18 mouse cellular contexts compared by ENCODE assay signal in genomic region chr4:139088982-139089671, GRCm38 (mm10). TPM values are rescaled to one million over a fixed set of nuclear protein-coding genes. Genes with fewer than 3 reads are reported as not detected.
DNase-seq lines count a peak whose midpoint lies in the region; ATAC-seq lines count a peak whose summit lies in the region.
"Had no signal": no experiment of that assay in that cellular context is flagged by ENCODE, and none has a peak within 500 bp of the region (broad histone marks: within the 10 kb centered on the region; RNA-seq: fewer than 3 reads in every experiment).

No protein-coding gene starts in this region.

- H3K36me3 ChIP-seq in kidney, embryonic 16.5 days (ENCODE audit: insufficient read depth, low read length), result no peaks in the 10 kb centered on the region
- no peaks in the 10 kb centered on the region for H3K36me3 ChIP-seq in intestine, embryonic 15.5 days
- H3K36me3 ChIP-seq in limb, embryonic 13.5 days, result peaks cover 21% of the 10 kb centered on the region
- H3K36me3 ChIP-seq: heart, embryonic 13.5 days; midbrain, embryonic 15.5 days had no signal

- H3K27ac ChIP-seq in kidney, embryonic 16.5 days (ENCODE audit: low read length), result no peak overlapping the region
- 0 out of 2 replicates have a peak overlapping the region, but pooled peaks have one; percentile 2 for H3K27ac ChIP-seq in intestine, embryonic 15.5 days
- H3K27ac ChIP-seq in limb, embryonic 13.5 days, result 0 out of 2 replicates have a peak overlapping the region, but pooled peaks have one; percentile 2
- H3K27ac ChIP-seq: heart, embryonic 13.5 days; hindbrain, postnatal 0 days; midbrain, embryonic 15.5 days had no signal

- H3K4me3 ChIP-seq in kidney, embryonic 16.5 days (ENCODE audit: low read length), result no peak overlapping the region
- no peak overlapping the region for H3K4me3 ChIP-seq in intestine, embryonic 15.5 days (replicated peaks)
- H3K4me3 ChIP-seq in limb, embryonic 13.5 days, result peak overlapping the region; percentile 0; the same call in 1 of the 2 replicates
- H3K4me3 ChIP-seq: heart, embryonic 13.5 days; midbrain, embryonic 15.5 days had no signal

- no peak overlapping the region for H3K9ac ChIP-seq in kidney, embryonic 16.5 days (replicated peaks; ENCODE audit: low read length)
- H3K9ac ChIP-seq in intestine, embryonic 15.5 days, result no peak overlapping the region
- no peak overlapping the region for H3K9ac ChIP-seq in limb, embryonic 13.5 days
- H3K9ac ChIP-seq: forebrain, postnatal 0 days; lung, embryonic 14.5 days; midbrain, embryonic 15.5 days had no signal

- ATAC-seq in kidney, embryonic 16.5 days (ENCODE audit: low FRiP score, low TSS enrichment), result no peak
- peak; percentile 59 for ATAC-seq in intestine, embryonic 15.5 days
- no peak for ATAC-seq in limb, embryonic 13.5 days (ENCODE audit: low FRiP score, low read depth)
- ATAC-seq in CD4-positive, CD25-positive, alpha-beta regulatory T cell, adult 4 months, result no peak
- ATAC-seq: forebrain, postnatal 0 days; hindbrain, postnatal 0 days; midbrain, embryonic 15.5 days had no signal

- WGBS in kidney, embryonic 16.5 days, result 67% methylated on average over 9 of the region's 9 CpGs
- WGBS in intestine, embryonic 15.5 days, result 43% methylated on average over 9 of the region's 9 CpGs
- WGBS in limb, embryonic 13.5 days, result 55% methylated on average over 9 of the region's 9 CpGs

- peak; percentile 35 to 43 for DNase-seq in kidney, adult 8-10 months
- peak; percentile 38 for DNase-seq in ZHBTc4 (ENCODE audit: low read depth, low spot score)
- DNase-seq in ovary, postnatal 10 days (ENCODE audit: low spot score), result no peak
- no peak for DNase-seq in retina, embryonic 14.5 days (ENCODE audit: low spot score)
- DNase-seq: cerebellum, postnatal 10 days; embryo, embryonic 11 days; forebrain, postnatal 0 days; heart, adult 11 months; heart, postnatal 4 days; lung, embryonic 14.5 days; thymus, postnatal 4 days had no signal

- H3K27me3 ChIP-seq in kidney, embryonic 16.5 days (ENCODE audit: insufficient read depth, low read length), result peaks cover 8% of the 10 kb centered on the region
- H3K27me3 ChIP-seq in intestine, embryonic 15.5 days (replicated peaks), result peaks cover 10% of the 10 kb centered on the region; the same call in 1 of the 2 replicates
- peaks cover 29% of the 10 kb centered on the region for H3K27me3 ChIP-seq in limb, embryonic 13.5 days

- peaks cover 22% of the 10 kb centered on the region for H3K4me1 ChIP-seq in kidney, embryonic 16.5 days (ENCODE audit: insufficient read depth, low read length)
- peaks cover 51% of the 10 kb centered on the region for H3K4me1 ChIP-seq in intestine, embryonic 15.5 days (replicated peaks)
- H3K4me1 ChIP-seq in limb, embryonic 13.5 days, result peaks cover 53% of the 10 kb centered on the region

- H3K4me2 ChIP-seq in kidney, embryonic 16.5 days (replicated peaks; ENCODE audit: low read depth, low read length), result no peak overlapping the region
- no peak overlapping the region; the same call in 1 of the 2 replicates for H3K4me2 ChIP-seq in intestine, embryonic 15.5 days (replicated peaks)
- peak overlapping the region; percentile 91 for H3K4me2 ChIP-seq in limb, embryonic 13.5 days (replicated peaks)
- H3K4me2 ChIP-seq: heart, embryonic 13.5 days; lung, embryonic 14.5 days; midbrain, embryonic 15.5 days had no signal

- H3K9me3 ChIP-seq in kidney, embryonic 16.5 days (ENCODE audit: low read length), result no peaks in the 10 kb centered on the region
- H3K9me3 ChIP-seq in intestine, embryonic 15.5 days, result no peaks in the 10 kb centered on the region
- no peaks in the 10 kb centered on the region for H3K9me3 ChIP-seq in limb, embryonic 13.5 days
- H3K9me3 ChIP-seq: heart, embryonic 13.5 days; midbrain, embryonic 15.5 days had no signal

RNA-seq across cellular contexts. Expression of gene Nbl1, which starts 3.7 kb away (rescaled TPM):
- polyA plus RNA-seq in kidney, embryonic 16.5 days (2015; fragmentation: Nextera tagmentation; extraction: Ambion mirVana), result 27.6 and 31.1 TPM in 2 replicates
- polyA plus RNA-seq in intestine, embryonic 15.5 days (2015; fragmentation: Nextera tagmentation; extraction: Ambion mirVana), result 49.5 and 49.9 TPM in 2 replicates
- 140 and 143 TPM in 2 replicates for polyA plus RNA-seq in limb, embryonic 13.5 days (2015; fragmentation: Nextera tagmentation; extraction: Ambion mirVana)
- polyA plus RNA-seq in CD4-positive, CD25-positive, alpha-beta regulatory T cell, adult 4 months (2017; shearing (Covaris generic)), result under 1 TPM; 0.46 to 0.78 TPM

RNA-seq across cellular contexts. Expression of gene Htr6, which starts 13.8 kb away (rescaled TPM):
- 0.12 and 0.15 TPM in 2 replicates for polyA plus RNA-seq in kidney, embryonic 16.5 days (2015; fragmentation: Nextera tagmentation; extraction: Ambion mirVana)
- polyA plus RNA-seq in intestine, embryonic 15.5 days (2015; fragmentation: Nextera tagmentation; extraction: Ambion mirVana), result 0.14 and 0.18 TPM in 2 replicates
- 0.27 and 0.34 TPM in 2 replicates for polyA plus RNA-seq in limb, embryonic 13.5 days (2015; fragmentation: Nextera tagmentation; extraction: Ambion mirVana)
- polyA plus RNA-seq in CD4-positive, CD25-positive, alpha-beta regulatory T cell, adult 4 months (2017; shearing (Covaris generic)), result not detected
- polyA plus RNA-seq: heart, embryonic 13.5 days; lung, embryonic 14.5 days had no signal

RNA-seq across cellular contexts. Expression of gene Minos1, which starts 41.8 kb away (rescaled TPM):
- polyA plus RNA-seq in kidney, embryonic 16.5 days (2015; fragmentation: Nextera tagmentation; extraction: Ambion mirVana), result 470 and 478 TPM in 2 replicates
- polyA plus RNA-seq in intestine, embryonic 15.5 days (2015; fragmentation: Nextera tagmentation; extraction: Ambion mirVana), result 640 and 702 TPM in 2 replicates
- polyA plus RNA-seq in limb, embryonic 13.5 days (2015; fragmentation: Nextera tagmentation; extraction: Ambion mirVana), result 441 and 454 TPM in 2 replicates
- 100 to 1,000 TPM; 277 to 314 TPM for polyA plus RNA-seq in CD4-positive, CD25-positive, alpha-beta regulatory T cell, adult 4 months (2017; shearing (Covaris generic))

Comparison
In these comparisons a context has a peak if more than half of its experiments do, and no peak if none do; other contexts are left out.
1. DNase-seq: peak in kidney, adult 8-10 months (2 of 2) and ZHBTc4 (single experiment); none in ovary, postnatal 10 days (single experiment) and retina, embryonic 14.5 days (single experiment).
2. RNA of gene Nbl1, which starts 3.7 kb away (polyA plus RNA-seq): 140 to 143 TPM in limb, embryonic 13.5 days, 49.5 to 49.9 TPM in intestine, embryonic 15.5 days and 27.6 to 31.1 TPM in kidney, embryonic 16.5 days; 0.46 to 0.78 TPM in CD4-positive, CD25-positive, alpha-beta regulatory T cell, adult 4 months; every median in the first group is over 10 times any median in the second.